Mouse (Mus musculus) intestine, embryonic 15.5 days (tissue): Measurements from ENCODE around the gene Rab35. TPM values are rescaled to one million over a fixed set of nuclear protein-coding genes. Genes with fewer than 3 reads are reported as not detected.

Source experiments
- ATAC-seq: fragments of 200-750 bp; cut with Nextera tagmentation; 2 replicates; pipeline ENCODE4 v1.8.0; 2017; ENCODE audit warnings: moderate TSS enrichment, moderate library complexity
- H3K27ac ChIP-seq: fragments of 300-500 bp; sonication (generic); 2 replicates; pipeline ENCODE4 v1.5.1; 2015; ENCODE audit warnings: mild to moderate bottlenecking, inconsistent platforms
- H3K27me3 ChIP-seq: fragments of 300-500 bp; sonication (generic); replicated peaks from 2 replicates; pipeline ENCODE4 v1.6.1; 2015; ENCODE audit warnings: inconsistent platforms
- H3K36me3 ChIP-seq: fragments of 300-500 bp; sonication (generic); 2 replicates; pipeline ENCODE4 v1.6.1; 2015; ENCODE audit warnings: inconsistent platforms
- H3K4me1 ChIP-seq: fragments of 300-500 bp; sonication (generic); replicated peaks from 2 replicates; pipeline ENCODE4 v1.6.1; 2015; ENCODE audit warnings: inconsistent platforms
- H3K4me2 ChIP-seq: fragments of 300-500 bp; sonication (generic); replicated peaks from 2 replicates; pipeline ENCODE4 v1.6.1; 2015; ENCODE audit warnings: mild to moderate bottlenecking, inconsistent platforms
- H3K4me3 ChIP-seq: fragments of 300-500 bp; sonication (generic); replicated peaks from 2 replicates; pipeline ENCODE4 v1.5.1; 2015; ENCODE audit warnings: inconsistent platforms
- H3K9ac ChIP-seq: fragments of 300-500 bp; sonication (generic); 2 replicates; pipeline ENCODE4 v1.6.1; 2015; ENCODE audit warnings: inconsistent platforms
- H3K9me3 ChIP-seq: fragments of 300-500 bp; sonication (generic); 2 replicates; pipeline ENCODE4 v1.6.1; 2016; ENCODE audit warnings: inconsistent platforms
- WGBS: fragments of 180-500 bp; shearing (Covaris S2); methylation state at CpG from one replicate; pipeline ENCODE4 v1.1.7; 2015; 5-methylcytosine and 5-hydroxymethylcytosine counted together
- polyA plus RNA-seq: library from polyadenylated mRNA; unstranded; fragments of >200 nt; fragmentation: Nextera tagmentation; extraction: Ambion mirVana; gene quantifications from 2 replicates; pipeline ENCODE4 v1.2.1, GENCODE M21; 2015

The Rab35 gene
- polyA plus RNA-seq: 16.3 and 16.5 TPM in 2 replicates

GRCm38 (mm10) chr5:115631505-115632357, at the start of gene Rab35:
Gene Rab35, plus strand, starts transcription at chr5:115631908.
- Histone ChIP-seq H3K27ac (peak within 1 kb of the TSS; percentile 86), H3K27me3 (no peaks in the 10 kb centered on the region), H3K4me1 (peaks cover 24% of the 10 kb centered on the region; the same call in 1 of the 2 replicates), H3K4me3 (peak within 1 kb of the TSS; percentile 86), H3K4me2 (peak within 1 kb of the TSS; percentile 79), H3K9ac (peak within 1 kb of the TSS; percentile 87), H3K36me3 (no peaks in the 10 kb centered on the region), H3K9me3 (no peaks in the 10 kb centered on the region)
- WGBS: under 1% methylated on average over 68 of the region's 125 CpGs
- ATAC-seq: peak; percentile 92

- Histone ChIP-seq H3K27ac (no peak overlapping the region), H3K36me3 (peaks cover 79% of the 10 kb centered on the region), H3K9ac (no peak overlapping the region), H3K4me1 (no peaks in the 10 kb centered on the region), H3K27me3 (no peaks in the 10 kb centered on the region), H3K9me3 (no peaks in the 10 kb centered on the region), H3K4me2 (no peak overlapping the region), H3K4me3 (no peak overlapping the region)
- no peak for ATAC-seq
- WGBS: 79% methylated on average over 12 of the region's 12 CpGs
These were observed 46.1 kb upstream of the Rab35 start for GRCm38 (mm10) chr5:115585616-115586015.

GRCm38 (mm10) chr5:115586166-115586565, 45.5 kb upstream of the Rab35 start:
- Histone ChIP-seq H3K27ac (no peak overlapping the region), H3K9ac (no peak overlapping the region), H3K9me3 (no peaks in the 10 kb centered on the region), H3K27me3 (no peaks in the 10 kb centered on the region), H3K4me2 (no peak overlapping the region), H3K4me3 (no peak overlapping the region), H3K36me3 (peaks cover 73% of the 10 kb centered on the region), H3K4me1 (no peaks in the 10 kb centered on the region)
- no peak for ATAC-seq
- 91% methylated on average over 15 of the region's 15 CpGs for WGBS

GRCm38 (mm10) chr5:115586780-115587179, 44.9 kb upstream of the Rab35 start:
- 86% methylated on average over 2 of the region's 2 CpGs for WGBS
- no peak for ATAC-seq
- Histone ChIP-seq H3K27me3 (no peaks in the 10 kb centered on the region), H3K36me3 (peaks cover 71% of the 10 kb centered on the region), H3K9me3 (no peaks in the 10 kb centered on the region), H3K27ac (no peak overlapping the region), H3K4me3 (no peak overlapping the region), H3K4me2 (no peak overlapping the region), H3K4me1 (no peaks in the 10 kb centered on the region), H3K9ac (no peak overlapping the region)

GRCm38 (mm10) chr5:115591028-115591427, 40.7 kb upstream of the Rab35 start:
- Histone ChIP-seq H3K9me3 (no peaks in the 10 kb centered on the region), H3K4me1 (no peaks in the 10 kb centered on the region), H3K4me3 (no peak overlapping the region), H3K9ac (no peak overlapping the region), H3K4me2 (no peak overlapping the region), H3K36me3 (peaks cover 74% of the 10 kb centered on the region), H3K27me3 (no peaks in the 10 kb centered on the region), H3K27ac (no peak overlapping the region)
- 76% methylated on average over 11 of the region's 11 CpGs for WGBS
- ATAC-seq: no peak

GRCm38 (mm10) chr5:115591506-115591905, 40.2 kb upstream of the Rab35 start:
- H3K36me3 ChIP-seq: peaks cover 75% of the 10 kb centered on the region
- no peak overlapping the region for H3K9ac ChIP-seq
- H3K27me3 ChIP-seq: no peaks in the 10 kb centered on the region
- no peak overlapping the region for H3K4me2 ChIP-seq
- no peak for ATAC-seq
- H3K9me3 ChIP-seq: no peaks in the 10 kb centered on the region
- H3K4me3 ChIP-seq: no peak overlapping the region
- H3K4me1 ChIP-seq: no peaks in the 10 kb centered on the region
- 85% methylated on average over 2 of the region's 2 CpGs for WGBS
- H3K27ac ChIP-seq: no peak overlapping the region

- no peaks in the 10 kb centered on the region for H3K27me3 ChIP-seq
- peaks cover 49% of the 10 kb centered on the region for H3K36me3 ChIP-seq
- H3K4me2 ChIP-seq: no peak overlapping the region
- 94% methylated on average over 6 of the region's 6 CpGs for WGBS
- H3K4me1 ChIP-seq: no peaks in the 10 kb centered on the region
- H3K4me3 ChIP-seq: no peak overlapping the region
- ATAC-seq: no peak
- no peaks in the 10 kb centered on the region for H3K9me3 ChIP-seq
- no peak overlapping the region for H3K9ac ChIP-seq
- no peak overlapping the region for H3K27ac ChIP-seq
These were observed 28.1 kb upstream of the Rab35 start for GRCm38 (mm10) chr5:115603561-115603960.

GRCm38 (mm10) chr5:115611566-115611965, 20.1 kb upstream of the Rab35 start:
- no peaks in the 10 kb centered on the region for H3K4me1 ChIP-seq

GRCm38 (mm10) chr5:115613332-115613731, 18.4 kb upstream of the Rab35 start:
- no peaks in the 10 kb centered on the region for H3K4me1 ChIP-seq
- 91% methylated on average over 9 of the region's 9 CpGs for WGBS
- H3K27me3 ChIP-seq: no peaks in the 10 kb centered on the region
- H3K9me3 ChIP-seq: no peaks in the 10 kb centered on the region
- no peak overlapping the region for H3K4me2 ChIP-seq
- H3K36me3 ChIP-seq: peaks cover 79% of the 10 kb centered on the region
- no peak overlapping the region for H3K4me3 ChIP-seq
- no peak overlapping the region for H3K9ac ChIP-seq
- H3K27ac ChIP-seq: no peak overlapping the region
- ATAC-seq: no peak

More at GRCm38 (mm10) chr5:115611566-115611965, 20.1 kb upstream of the Rab35 start:
- Histone ChIP-seq H3K4me3 (no peak overlapping the region), H3K27ac (no peak overlapping the region), H3K27me3 (no peaks in the 10 kb centered on the region), H3K9ac (no peak overlapping the region), H3K9me3 (no peaks in the 10 kb centered on the region), H3K36me3 (peaks cover 66% of the 10 kb centered on the region), H3K4me2 (no peak overlapping the region)
- WGBS: 94% methylated on average over 11 of the region's 11 CpGs
- ATAC-seq: no peak

GRCm38 (mm10) chr5:115614948-115615347, 16.8 kb upstream of the Rab35 start:
- Histone ChIP-seq H3K27ac (no peak overlapping the region), H3K9me3 (no peaks in the 10 kb centered on the region), H3K9ac (no peak overlapping the region), H3K4me2 (no peak overlapping the region), H3K4me1 (no peaks in the 10 kb centered on the region), H3K4me3 (no peak overlapping the region), H3K27me3 (no peaks in the 10 kb centered on the region), H3K36me3 (peaks cover 76% of the 10 kb centered on the region)
- 84% methylated on average over 7 of the region's 7 CpGs for WGBS
- ATAC-seq: no peak

GRCm38 (mm10) chr5:115619690-115620089, 12.0 kb upstream of the Rab35 start:
- peak; percentile 62; the same call in 1 of the 2 replicates for ATAC-seq
- Histone ChIP-seq H3K4me1 (no peaks in the 10 kb centered on the region), H3K4me3 (no peak overlapping the region), H3K27ac (no peak overlapping the region), H3K27me3 (no peaks in the 10 kb centered on the region), H3K36me3 (peaks cover 52% of the 10 kb centered on the region), H3K9me3 (no peaks in the 10 kb centered on the region), H3K4me2 (no peak overlapping the region), H3K9ac (no peak overlapping the region)
- 82% methylated on average over 15 of the region's 15 CpGs for WGBS

- no peak overlapping the region for H3K27ac ChIP-seq
- no peaks in the 10 kb centered on the region for H3K27me3 ChIP-seq
- H3K4me2 ChIP-seq: no peak overlapping the region
- WGBS: 81% methylated on average over 7 of the region's 7 CpGs
- peaks cover 24% of the 10 kb centered on the region for H3K36me3 ChIP-seq
- no peaks in the 10 kb centered on the region for H3K9me3 ChIP-seq
- H3K4me1 ChIP-seq: no peaks in the 10 kb centered on the region
- no peak overlapping the region for H3K4me3 ChIP-seq
- ATAC-seq: no peak
- no peak overlapping the region for H3K9ac ChIP-seq
These were observed 9.0 kb upstream of the Rab35 start for GRCm38 (mm10) chr5:115622686-115623085.
